ENCODE assay signal across 16 mouse cellular contexts in genomic region chr6:42391796-42392330, GRCm38 (mm10). TPM values are rescaled to one million over a fixed set of nuclear protein-coding genes. Genes with fewer than 3 reads are reported as not detected.
DNase-seq lines count a peak whose midpoint lies in the region; ATAC-seq and TF ChIP-seq lines count a peak whose summit lies in the region.
"Had no signal": no experiment of that assay in that cellular context is flagged by ENCODE, and none has a peak within 500 bp of the region (broad histone marks: within the 10 kb centered on the region; RNA-seq: fewer than 3 reads in every experiment).

No protein-coding gene starts in this region.

- H3K4me3 ChIP-seq in heart, embryonic 16.5 days (ENCODE audit: low read length), result no peak overlapping the region
- no peak overlapping the region for H3K4me3 ChIP-seq in lung, embryonic 14.5 days (ENCODE audit: low read depth, low read length)
- H3K4me3 ChIP-seq in midbrain, embryonic 11.5 days (ENCODE audit: low read depth, low read length), result no peak overlapping the region
- H3K4me3 ChIP-seq: layer of hippocampus, adult 2 months had no signal

- WGBS in heart, embryonic 16.5 days, result 37% methylated on average over 2 of the region's 2 CpGs
- WGBS in lung, embryonic 14.5 days, result 12% methylated on average over 2 of the region's 2 CpGs
- WGBS in midbrain, embryonic 11.5 days, result 60% methylated on average over 2 of the region's 2 CpGs

- no peak for DNase-seq in heart, postnatal 25 days (ENCODE audit: low spot score)
- peak; percentile 70 for DNase-seq in lung, embryonic 14.5 days
- no peak for DNase-seq in lung, postnatal 14 days
- peak; percentile 43 to 44 for DNase-seq in kidney, postnatal 4 days
- no peak for DNase-seq in cerebellum, adult 11 months
- no peak for DNase-seq in midbrain, embryonic 11.5 days (ENCODE audit: low spot score, missing footprints)
- DNase-seq: cerebellum, adult 11-12 months; embryo, embryonic 11 days had no signal

- ATAC-seq in heart, embryonic 16.5 days (replicated peaks; ENCODE audit: extremely low read depth, insufficient read depth, low FRiP score), result 0 out of 2 replicates have a peak, but pooled peaks have one; percentile 11
- ATAC-seq in lung, embryonic 14.5 days (ENCODE audit: insufficient read depth), result peak; percentile 66
- no peak for ATAC-seq in midbrain, embryonic 11.5 days (ENCODE audit: low FRiP score)
- ATAC-seq: activated CD4-positive, CD25-positive, alpha-beta regulatory T cell, adult 4 months; forebrain, embryonic 14.5 days had no signal

- no peak overlapping the region for H3K9ac ChIP-seq in heart, embryonic 16.5 days (ENCODE audit: low read length)
- H3K9ac ChIP-seq in lung, embryonic 14.5 days, result no peak overlapping the region
- H3K9ac ChIP-seq in midbrain, embryonic 11.5 days (ENCODE audit: low read length), result no peak overlapping the region

- peaks cover 15% of the 10 kb centered on the region for H3K4me1 ChIP-seq in heart, embryonic 16.5 days (ENCODE audit: control insufficient read depth, insufficient read depth, low read length)
- H3K4me1 ChIP-seq in lung, embryonic 14.5 days (ENCODE audit: insufficient read depth), result 0 out of 2 replicates have a peak, but pooled peaks cover 5% of the 10 kb centered on the region
- no peaks in the 10 kb centered on the region for H3K4me1 ChIP-seq in midbrain, embryonic 11.5 days (ENCODE audit: control insufficient read depth, insufficient read depth, low read length)

- TF ChIP-seq CTCF in lung, embryonic 14.5 days (IDR thresholded peaks at IDR 0.05; ENCODE audit: low read depth), result no peak

- no peak overlapping the region for H3K4me2 ChIP-seq in heart, embryonic 16.5 days (ENCODE audit: low read depth, low read length)
- H3K4me2 ChIP-seq in lung, embryonic 14.5 days, result no peak overlapping the region
- H3K4me2 ChIP-seq in midbrain, embryonic 11.5 days, result no peak overlapping the region

- intact Hi-C loops in heart, postnatal 25 days (cut with DNase I), result no loop called here

- peak overlapping the region; percentile 27 for H3K27ac ChIP-seq in heart, embryonic 16.5 days (ENCODE audit: low read length)
- peak overlapping the region; percentile 47; the same call in 1 of the 2 replicates for H3K27ac ChIP-seq in lung, embryonic 14.5 days (ENCODE audit: low read depth)
- H3K27ac ChIP-seq in midbrain, embryonic 11.5 days (ENCODE audit: low read depth, low read length), result no peak overlapping the region
- H3K27ac ChIP-seq: layer of hippocampus, adult 2 months had no signal

- H3K9me3 ChIP-seq in heart, embryonic 16.5 days (replicated peaks; ENCODE audit: control insufficient read depth, low read length), result no peaks in the 10 kb centered on the region
- no peaks in the 10 kb centered on the region for H3K9me3 ChIP-seq in lung, embryonic 14.5 days (ENCODE audit: low read depth, low read length)
- no peaks in the 10 kb centered on the region for H3K9me3 ChIP-seq in midbrain, embryonic 11.5 days (ENCODE audit: control insufficient read depth, low read length)

- no peaks in the 10 kb centered on the region for H3K27me3 ChIP-seq in heart, embryonic 16.5 days (ENCODE audit: control insufficient read depth, insufficient read depth, low read length)
- no peaks in the 10 kb centered on the region for H3K27me3 ChIP-seq in lung, embryonic 14.5 days (ENCODE audit: insufficient read depth, low read length)
- H3K27me3 ChIP-seq in midbrain, embryonic 11.5 days (ENCODE audit: control insufficient read depth, insufficient read depth, low read length), result no peaks in the 10 kb centered on the region

- H3K36me3 ChIP-seq in heart, embryonic 16.5 days (ENCODE audit: control insufficient read depth, insufficient read depth), result no peaks in the 10 kb centered on the region
- no peaks in the 10 kb centered on the region for H3K36me3 ChIP-seq in lung, embryonic 14.5 days (ENCODE audit: insufficient read depth)
- H3K36me3 ChIP-seq in midbrain, embryonic 11.5 days (ENCODE audit: control insufficient read depth, insufficient read depth, low read length), result no peaks in the 10 kb centered on the region

RNA-seq across cellular contexts. Expression of gene Tas2r143, which starts 8.2 kb away (rescaled TPM):
- polyA plus RNA-seq in heart, embryonic 16.5 days (2015; fragmentation: Nextera tagmentation; extraction: Ambion mirVana), result not detected in 2 replicates
- total RNA-seq in heart, postnatal 25 days (2021), result under 1 TPM in 1 of 2 experiments, not detected in 1; 0.39 TPM
- not detected in 2 replicates for polyA plus RNA-seq in lung, embryonic 14.5 days (2014; fragmentation: Nextera tagmentation; extraction: Ambion mirVana)
- polyA plus RNA-seq in midbrain, embryonic 11.5 days (2014; fragmentation: Nextera tagmentation; extraction: Ambion mirVana), result not detected in 2 replicates
- total RNA-seq: layer of hippocampus, adult 2 months had no signal
- polyA plus RNA-seq: activated CD4-positive, CD25-positive, alpha-beta regulatory T cell, adult 4 months; forebrain, embryonic 14.5 days; testis, adult 2 months had no signal

RNA-seq across cellular contexts. Expression of gene Tas2r135, which starts 13.4 kb away (rescaled TPM):
- not detected in 2 replicates for polyA plus RNA-seq in heart, embryonic 16.5 days (2015; fragmentation: Nextera tagmentation; extraction: Ambion mirVana)
- not detected for total RNA-seq in heart, postnatal 25 days (2021)
- polyA plus RNA-seq in lung, embryonic 14.5 days (2014; fragmentation: Nextera tagmentation; extraction: Ambion mirVana), result not detected in 2 replicates
- not detected in 2 replicates for polyA plus RNA-seq in midbrain, embryonic 11.5 days (2014; fragmentation: Nextera tagmentation; extraction: Ambion mirVana)
- total RNA-seq: granulocyte monocyte progenitor cell, adult 5-6 weeks; layer of hippocampus, adult 2 months had no signal
- polyA plus RNA-seq: forebrain, embryonic 14.5 days; testis, adult 2 months had no signal

RNA-seq across cellular contexts. Expression of gene Epha1, which starts 18.8 kb away (rescaled TPM):
- polyA plus RNA-seq in heart, embryonic 16.5 days (2015; fragmentation: Nextera tagmentation; extraction: Ambion mirVana), result 1.9 and 2.9 TPM in 2 replicates
- under 1 TPM; 0.26 to 0.31 TPM for total RNA-seq in heart, postnatal 25 days (2021)
- polyA plus RNA-seq in lung, embryonic 14.5 days (2014; fragmentation: Nextera tagmentation; extraction: Ambion mirVana), result 5.7 and 7.0 TPM in 2 replicates
- polyA plus RNA-seq in midbrain, embryonic 11.5 days (2014; fragmentation: Nextera tagmentation; extraction: Ambion mirVana), result 0.30 and 0.66 TPM in 2 replicates
- total RNA-seq: layer of hippocampus, adult 2 months had no signal

RNA-seq across cellular contexts. Expression of gene Zyx, which starts 42.4 kb away (rescaled TPM):
- polyA plus RNA-seq in heart, embryonic 16.5 days (2015; fragmentation: Nextera tagmentation; extraction: Ambion mirVana), result 152 and 159 TPM in 2 replicates
- total RNA-seq in heart, postnatal 25 days (2021), result 10 to 100 TPM; 57.1 to 59.8 TPM
- polyA plus RNA-seq in lung, embryonic 14.5 days (2014; fragmentation: Nextera tagmentation; extraction: Ambion mirVana), result 194 and 198 TPM in 2 replicates
- 53.2 and 60.2 TPM in 2 replicates for polyA plus RNA-seq in midbrain, embryonic 11.5 days (2014; fragmentation: Nextera tagmentation; extraction: Ambion mirVana)

RNA-seq across cellular contexts. Expression of gene Tas2r126, which starts 42.5 kb away (rescaled TPM):
- polyA plus RNA-seq in heart, embryonic 16.5 days (2015; fragmentation: Nextera tagmentation; extraction: Ambion mirVana), result not detected in 2 replicates
- total RNA-seq in heart, postnatal 25 days (2021), result not detected
- not detected in 2 replicates for polyA plus RNA-seq in lung, embryonic 14.5 days (2014; fragmentation: Nextera tagmentation; extraction: Ambion mirVana)
- polyA plus RNA-seq in midbrain, embryonic 11.5 days (2014; fragmentation: Nextera tagmentation; extraction: Ambion mirVana), result not detected in 2 replicates
- total RNA-seq: granulocyte monocyte progenitor cell, adult 5-6 weeks; layer of hippocampus, adult 2 months had no signal
- polyA plus RNA-seq: activated CD4-positive, CD25-positive, alpha-beta regulatory T cell, adult 4 months; forebrain, embryonic 14.5 days; limb, embryonic 14.5 days; spleen, adult 2 months; testis, adult 2 months had no signal

Comparison
In these comparisons a context has a peak if more than half of its experiments do, and no peak if none do; other contexts are left out.
1. DNase-seq: peak in lung, embryonic 14.5 days (single experiment) and kidney, postnatal 4 days (2 of 2); none in heart, postnatal 25 days (single experiment), lung, postnatal 14 days (single experiment), cerebellum, adult 11 months (single experiment) and midbrain, embryonic 11.5 days (single experiment).